Mouse (Mus musculus) 416B (cell line): ENCODE measurements around the gene Morc3.

Experiments
- DNase-seq: peaks from one replicate; pipeline ENCODE4 v3.0.0; 2011; ENCODE audit warnings: low read depth

The Morc3 gene

GRCm38 (mm10) chr16:93831627-93832395 is at the start of gene Morc3:
TSS of gene Morc3 (plus strand) at chr16:93832121.
- DNase-seq = peak; percentile 99

- no peak for DNase-seq
These were observed 47.7 kb upstream of the Morc3 start for GRCm38 (mm10) chr16:93784175-93784574.

- peak; percentile 51 for DNase-seq
These were observed 46.1 kb upstream of the Morc3 start for GRCm38 (mm10) chr16:93785805-93786204.

GRCm38 (mm10) chr16:93788388-93788787 is 43.5 kb upstream of the Morc3 start:
- no peak for DNase-seq

GRCm38 (mm10) chr16:93788881-93789280 is 43.0 kb upstream of the Morc3 start:
- no peak for DNase-seq

GRCm38 (mm10) chr16:93789971-93790755 is 41.8 kb upstream of the Morc3 start:
- no peak for DNase-seq

GRCm38 (mm10) chr16:93792981-93793630 is 38.8 kb upstream of the Morc3 start:
- no peak for DNase-seq

- DNase-seq = no peak
These were observed 37.1 kb upstream of the Morc3 start for GRCm38 (mm10) chr16:93794845-93795244.

- DNase-seq = no peak
These were observed 36.5 kb upstream of the Morc3 start for GRCm38 (mm10) chr16:93795391-93795790.

- no peak for DNase-seq
These were observed 34.7 kb upstream of the Morc3 start for GRCm38 (mm10) chr16:93797021-93797840.

GRCm38 (mm10) chr16:93797841-93798492 is 34.0 kb upstream of the Morc3 start:
- no peak for DNase-seq

GRCm38 (mm10) chr16:93798623-93799022 is 33.3 kb upstream of the Morc3 start:
- DNase-seq = no peak

- DNase-seq = no peak
These were observed 32.9 kb upstream of the Morc3 start for GRCm38 (mm10) chr16:93799071-93799470.

GRCm38 (mm10) chr16:93799936-93800335 is 32.0 kb upstream of the Morc3 start:
- DNase-seq = no peak

- DNase-seq = no peak
These were observed 24.8 kb upstream of the Morc3 start for GRCm38 (mm10) chr16:93807167-93807566.

GRCm38 (mm10) chr16:93807961-93808554 is 23.9 kb upstream of the Morc3 start:
- peak; percentile 39 for DNase-seq

- peak; percentile 98 for DNase-seq
These were observed 15.8 kb upstream of the Morc3 start for GRCm38 (mm10) chr16:93815856-93816736.

- no peak for DNase-seq
These were observed 15.1 kb upstream of the Morc3 start for GRCm38 (mm10) chr16:93816861-93817260.

- DNase-seq = no peak
These were observed 14.6 kb upstream of the Morc3 start for GRCm38 (mm10) chr16:93817371-93817770.
